Mouse (Mus musculus) stomach, postnatal 0 days (tissue): Measurements from ENCODE around the gene Sh3kbp1.

Source experiments
- CTCF ChIP-seq: IDR thresholded peaks from 2 replicates; pipeline ENCODE4 v1.5.1; 2016; ENCODE audit warnings: antibody characterized with exemption, low read depth, mild to moderate bottlenecking, moderate library complexity
- EP300 ChIP-seq: optimal IDR thresholded peaks from 2 replicates; pipeline ENCODE3; 2016; ENCODE audit warnings: antibody characterized with exemption

DNA sequence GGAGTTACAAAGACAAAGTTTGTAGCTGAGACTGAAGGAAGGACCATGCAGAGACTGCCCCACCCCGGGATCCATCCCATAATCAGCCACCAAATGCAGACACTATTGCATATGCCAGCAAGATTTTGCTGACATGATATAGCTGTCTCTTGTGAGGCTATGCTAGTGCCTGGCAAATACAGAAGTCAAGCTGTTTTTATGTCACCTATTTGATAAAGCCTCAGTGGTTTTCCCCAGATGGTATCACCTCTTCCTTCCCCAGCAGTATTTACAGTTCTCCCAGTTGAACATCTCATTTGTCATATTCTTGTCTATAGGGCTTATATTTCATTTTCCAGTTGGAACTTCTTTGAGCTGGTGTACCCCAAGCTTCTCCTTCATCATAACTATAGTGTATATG is 280.6 kb downstream of the Sh3kbp1 start:
- TF ChIP-seq CTCF (no peak), EP300 (no peak)
